Mouse (Mus musculus) liver, embryonic 14.5 days (tissue): ENCODE results near the gene Zxdc. TPM values are rescaled to one million over a fixed set of nuclear protein-coding genes. Genes with fewer than 3 reads are reported as not detected.

Experiments
- ATAC-seq: fragments of 200-750 bp; cut with Nextera tagmentation; 2 replicates; pipeline ENCODE4 v1.8.0; 2017; ENCODE audit warnings: moderate number of reproducible peaks, mild to moderate bottlenecking, moderate library complexity; ENCODE audit not compliant: insufficient read depth
- DNase-seq, 3 experiments: peaks; one replicate each; pipeline ENCODE4 v3.0.0-alpha.2; 2012 to 2013; ENCODE audit warnings: low read depth in 3 of 3, low spot score in 3 of 3
- H3K27ac ChIP-seq: fragments of 300-500 bp; sonication (generic); 2 replicates; pipeline ENCODE4 v1.5.1; 2014; ENCODE audit warnings: moderate library complexity, mild to moderate bottlenecking, control low read depth, inconsistent platforms
- H3K27me3 ChIP-seq: fragments of 300-500 bp; sonication (generic); 2 replicates; pipeline ENCODE4 v1.6.1; 2014; ENCODE audit warnings: mild to moderate bottlenecking, low read length, moderate library complexity; ENCODE audit not compliant: control insufficient read depth, insufficient read depth
- H3K36me3 ChIP-seq: fragments of 300-500 bp; sonication (generic); replicated peaks from 2 replicates; pipeline ENCODE4 v1.6.1; 2014; ENCODE audit warnings: low read depth; ENCODE audit not compliant: control insufficient read depth, insufficient read depth
- H3K4me1 ChIP-seq, 2 experiments: fragments of 200-500 bp in 1 of 2; fragments of 300-500 bp in 1 of 2; sonication (generic) in 1 of 2; replicated peaks; 2 replicates each; pipeline ENCODE4 v1.6.1; 2012 to 2014; ENCODE audit warnings: antibody characterized with exemption in 1 of 2, inconsistent platforms in 1 of 2, low read length in 1 of 2; ENCODE audit not compliant: control insufficient read depth in 2 of 2, insufficient read depth in 2 of 2
- H3K4me2 ChIP-seq: fragments of 300-500 bp; sonication (generic); 2 replicates; pipeline ENCODE4 v1.6.1; 2014; ENCODE audit warnings: low read depth, mild to moderate bottlenecking, control low read depth, moderate library complexity
- H3K4me3 ChIP-seq, 2 experiments: fragments of 200-500 bp in 1 of 2; fragments of 300-500 bp in 1 of 2; sonication (generic) in 1 of 2; 2 replicates each; pipeline ENCODE4 v1.5.1; 2012 to 2014; ENCODE audit warnings: low read depth in 2 of 2, low read length in 2 of 2, mild to moderate bottlenecking in 2 of 2, control low read depth in 1 of 2, inconsistent platforms in 1 of 2, moderate library complexity in 1 of 2; ENCODE audit not compliant: insufficient read depth in 1 of 2
- H3K9ac ChIP-seq: fragments of 300-500 bp; sonication (generic); replicated peaks from 2 replicates; pipeline ENCODE4 v1.6.1; 2014; ENCODE audit warnings: mild to moderate bottlenecking, control low read depth, moderate library complexity
- H3K9me3 ChIP-seq: fragments of 300-500 bp; sonication (generic); 2 replicates; pipeline ENCODE4 v1.6.1; 2016; ENCODE audit warnings: low read length, mixed read lengths; ENCODE audit not compliant: control insufficient read depth
- CTCF ChIP-seq: IDR thresholded peaks from 2 replicates; pipeline ENCODE4 v1.5.1; 2016; ENCODE audit warnings: antibody characterized with exemption, low read depth, control low read depth
- EP300 ChIP-seq: IDR thresholded peaks from 2 replicates; pipeline ENCODE4 v1.6.1; 2016; ENCODE audit warnings: antibody characterized with exemption, low read depth
- WGBS: fragments of 180-500 bp; shearing (Covaris S2); extraction: QIAGEN DNeasy Blood & Tissue Kit; methylation state at CpG from one replicate; pipeline ENCODE4 v1.1.7; 2014; ENCODE audit not compliant: insufficient replicate concordance; 5-methylcytosine and 5-hydroxymethylcytosine counted together
- polyA plus RNA-seq, 2 experiments: library from polyadenylated mRNA; depleted of rRNA in 1 of 2; stranded (reverse) in 1 of 2; unstranded in 1 of 2; fragments of >200 nt; fragmentation: Nextera tagmentation in 1 of 2; extraction: Ambion mirVana in 1 of 2; gene quantifications; 2 replicates each; pipeline versions ENCODE4 v1.2.1 to v1.2.3; 2012 to 2014

Zxdc gene
- polyA plus RNA-seq, 2 experiments = 3.0 TPM

GRCm38 (mm10) chr6:90359445-90359844, 9.8 kb upstream of the Zxdc start:
- DNase-seq = no peak
- H3K9ac ChIP-seq = no peak overlapping the region
- H3K4me1 ChIP-seq = peaks cover 0 to 4% of the 10 kb centered on the region in 2 experiments; a peak in 2 of 4 replicates
- H3K27ac ChIP-seq = no peak overlapping the region
- no peaks in the 10 kb centered on the region for H3K27me3 ChIP-seq
- WGBS = 49% methylated on average over 2 of the region's 2 CpGs
- H3K4me3 ChIP-seq = no peak overlapping the region
- no peaks in the 10 kb centered on the region for H3K36me3 ChIP-seq
- ATAC-seq = no peak
- H3K4me2 ChIP-seq = no peak overlapping the region
- TF ChIP-seq CTCF = no peak
- no peak for TF ChIP-seq EP300
- no peaks in the 10 kb centered on the region for H3K9me3 ChIP-seq

- H3K27ac ChIP-seq = no peak overlapping the region
Measured at GRCm38 (mm10) chr6:90360024-90360781, 9.1 kb upstream of the Zxdc start.

DNA sequence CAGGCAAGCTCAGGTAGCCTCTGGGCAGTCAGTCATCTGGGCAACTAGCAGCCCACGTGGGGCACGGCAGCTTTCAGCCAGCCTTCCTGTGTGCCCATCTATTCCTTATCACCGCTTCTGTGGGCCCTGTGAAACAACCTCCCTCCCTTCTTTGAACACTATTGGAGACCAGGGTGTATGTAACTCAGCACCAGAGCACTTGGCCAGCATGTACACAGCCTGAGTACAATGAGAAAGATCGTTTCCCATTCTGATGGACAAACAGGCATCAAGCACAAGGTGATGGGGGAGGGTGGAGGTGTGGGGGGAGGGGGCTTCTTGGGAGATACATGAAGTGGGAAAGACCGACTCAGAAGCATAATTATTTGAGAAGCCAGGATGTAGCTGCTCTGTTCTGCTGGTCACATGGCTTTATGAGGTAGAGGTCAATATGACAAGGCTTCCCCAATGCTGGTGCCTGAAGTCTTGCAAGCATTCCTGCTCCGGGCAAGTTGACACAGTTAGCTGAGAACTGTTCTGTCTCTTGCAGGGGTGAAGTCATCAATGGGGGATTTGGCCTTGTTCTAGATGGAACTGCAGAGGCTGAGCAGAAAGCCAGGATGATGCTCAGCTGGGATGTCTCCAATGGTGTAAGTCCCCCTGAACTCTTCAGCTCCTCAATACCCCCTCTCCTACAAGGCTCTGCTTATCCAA, 8.2 kb upstream of the Zxdc start:
- TF ChIP-seq CTCF = no peak
- no peak for TF ChIP-seq EP300
- no peak for DNase-seq
- ATAC-seq = no peak
- no peak overlapping the region for H3K9ac ChIP-seq
- no peak overlapping the region for H3K27ac ChIP-seq
- no peaks in the 10 kb centered on the region for H3K27me3 ChIP-seq
- no peak overlapping the region for H3K4me2 ChIP-seq
- WGBS = 50% methylated on average over 6 of the region's 6 CpGs
- H3K36me3 ChIP-seq = no peaks in the 10 kb centered on the region
- H3K4me3 ChIP-seq = no peak overlapping the region
- no peaks in the 10 kb centered on the region for H3K9me3 ChIP-seq
- H3K4me1 ChIP-seq = peaks cover 0 to 4% of the 10 kb centered on the region in 2 experiments; a peak in 2 of 4 replicates

More at GRCm38 (mm10) chr6:90360024-90360781, 9.1 kb upstream of the Zxdc start:
- H3K27me3 ChIP-seq = no peaks in the 10 kb centered on the region
- H3K4me2 ChIP-seq = no peak overlapping the region
- 53% methylated on average over 7 of the region's 7 CpGs for WGBS
- DNase-seq = no peak
- no peaks in the 10 kb centered on the region for H3K9me3 ChIP-seq
- peaks cover 0 to 4% of the 10 kb centered on the region in 2 experiments; a peak in 2 of 4 replicates for H3K4me1 ChIP-seq
- no peak for TF ChIP-seq CTCF
- TF ChIP-seq EP300 = no peak
- H3K9ac ChIP-seq = no peak overlapping the region
- no peak for ATAC-seq
- no peak overlapping the region for H3K4me3 ChIP-seq
- no peaks in the 10 kb centered on the region for H3K36me3 ChIP-seq

GRCm38 (mm10) chr6:90363301-90363700, 6.0 kb upstream of the Zxdc start:
- H3K4me1 ChIP-seq = peaks cover 0 to 4% of the 10 kb centered on the region in 2 experiments; a peak in 2 of 4 replicates
- H3K4me2 ChIP-seq = no peak overlapping the region
- ATAC-seq (no peak), DNase-seq (no peak)
- H3K36me3 ChIP-seq = no peaks in the 10 kb centered on the region
- 50% methylated on average over 5 of the region's 5 CpGs for WGBS
- H3K9ac ChIP-seq = no peak overlapping the region
- no peak overlapping the region for H3K4me3 ChIP-seq
- no peak overlapping the region for H3K27ac ChIP-seq
- no peaks in the 10 kb centered on the region for H3K9me3 ChIP-seq
- no peaks in the 10 kb centered on the region for H3K27me3 ChIP-seq
- no peak for TF ChIP-seq CTCF
- TF ChIP-seq EP300 = no peak
